Mouse (Mus musculus) intestine, embryonic 14.5 days (tissue): ENCODE results near the gene Catip. TPM values are rescaled to one million over a fixed set of nuclear protein-coding genes. Genes with fewer than 3 reads are reported as not detected.

ENCODE experiments used
- ATAC-seq: fragments of 200-750 bp; cut with Nextera tagmentation; replicated peaks from 2 replicates; pipeline ENCODE4 v1.8.0; 2017; ENCODE audit warnings: low read depth, moderate number of reproducible peaks, moderate TSS enrichment, moderate library complexity; ENCODE audit not compliant: low FRiP score, low TSS enrichment
- DNase-seq: peaks from one replicate; pipeline ENCODE4 v3.0.0-alpha.2; 2018; ENCODE audit warnings: low spot score
- H3K27ac ChIP-seq: fragments of 300-500 bp; sonication (generic); 2 replicates; pipeline ENCODE4 v1.5.1; 2014; ENCODE audit warnings: low read depth, mild to moderate bottlenecking, control low read depth
- H3K27me3 ChIP-seq: fragments of 300-500 bp; sonication (generic); replicated peaks from 2 replicates; pipeline ENCODE4 v1.6.1; 2014; ENCODE audit warnings: low read length, control low read depth; ENCODE audit not compliant: control insufficient read depth, insufficient read depth
- H3K36me3 ChIP-seq: fragments of 300-500 bp; sonication (generic); 2 replicates; pipeline ENCODE4 v1.6.1; 2014; ENCODE audit warnings: low read length, control low read depth; ENCODE audit not compliant: control insufficient read depth, insufficient read depth
- H3K4me1 ChIP-seq: fragments of 300-500 bp; sonication (generic); replicated peaks from 2 replicates; pipeline ENCODE4 v1.6.1; 2014; ENCODE audit warnings: low read length, control low read depth, mixed read lengths; ENCODE audit not compliant: control insufficient read depth, insufficient read depth
- H3K4me2 ChIP-seq: fragments of 300-500 bp; sonication (generic); 2 replicates; pipeline ENCODE4 v1.6.1; 2014; ENCODE audit warnings: low read length
- H3K4me3 ChIP-seq: fragments of 300-500 bp; sonication (generic); 2 replicates; pipeline ENCODE4 v1.5.1; 2014; ENCODE audit warnings: low read depth, low read length, control low read depth, mixed read lengths
- H3K9ac ChIP-seq: fragments of 300-500 bp; sonication (generic); 2 replicates; pipeline ENCODE4 v1.6.1; 2014; ENCODE audit warnings: mild to moderate bottlenecking, low read length
- H3K9me3 ChIP-seq: fragments of 300-500 bp; sonication (generic); 2 replicates; pipeline ENCODE4 v1.6.1; 2016; ENCODE audit warnings: low read length, control low read depth; ENCODE audit not compliant: control insufficient read depth
- WGBS: fragments of 180-500 bp; shearing (Covaris S2); extraction: QIAGEN DNeasy Blood & Tissue Kit; methylation state at CpG from one replicate; pipeline ENCODE4 v1.1.7; 2014; 5-methylcytosine and 5-hydroxymethylcytosine counted together
- polyA plus RNA-seq: library from polyadenylated mRNA; unstranded; fragments of >200 nt; fragmentation: Nextera tagmentation; extraction: Ambion mirVana; gene quantifications from 2 replicates; pipeline ENCODE4 v1.2.1, GENCODE M21; 2014

Catip gene
- polyA plus RNA-seq, 1 experiment from 2014 or later = 0.60 TPM

- ATAC-seq (no peak), DNase-seq (no peak)
- no peaks in the 10 kb centered on the region for H3K27me3 ChIP-seq
- H3K36me3 ChIP-seq = no peaks in the 10 kb centered on the region
- H3K4me1 ChIP-seq = peaks cover 13% of the 10 kb centered on the region
- H3K9me3 ChIP-seq = no peaks in the 10 kb centered on the region
- H3K4me3 ChIP-seq = no peak overlapping the region
- H3K27ac ChIP-seq = no peak overlapping the region
- H3K4me2 ChIP-seq = no peak overlapping the region
- no peak overlapping the region for H3K9ac ChIP-seq
- 75% methylated on average over 4 of the region's 4 CpGs for WGBS
Observed at GRCm38 (mm10) chr1:74331046-74331681, 30.7 kb upstream of the Catip start.

DNA sequence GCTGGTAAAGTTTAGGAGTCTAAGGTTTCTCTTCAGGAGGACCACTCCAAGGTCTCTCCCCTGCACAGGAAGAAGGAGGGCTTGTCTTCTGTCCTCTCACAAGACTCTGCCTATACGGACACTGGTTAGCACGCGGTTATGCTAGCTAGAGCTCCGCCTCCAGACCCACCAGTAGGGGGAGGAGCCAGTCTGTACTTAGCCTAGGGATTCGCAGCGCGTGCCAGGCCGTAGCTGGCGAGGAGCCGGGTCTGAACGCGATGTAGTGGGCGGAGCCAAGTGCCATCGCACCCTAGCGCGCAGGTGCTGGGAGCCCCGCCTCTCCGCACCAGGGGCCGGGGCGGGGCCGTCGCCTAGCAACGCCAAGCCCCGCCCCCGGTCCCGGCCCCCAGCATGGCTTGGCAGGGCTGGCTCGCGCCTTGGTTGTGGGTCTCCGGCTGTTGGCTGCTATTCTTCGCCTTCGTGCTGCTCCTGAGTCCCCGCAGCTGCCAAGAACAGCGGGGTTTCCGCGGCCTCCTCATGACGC is 29.6 kb upstream of the Catip start:
- DNase-seq (peak; percentile 97), ATAC-seq (peak; percentile 95)
- H3K4me3 ChIP-seq = peak overlapping the region; percentile 49
- 0% methylated on average over 36 of the region's 36 CpGs for WGBS
- peak overlapping the region; percentile 57 for H3K4me2 ChIP-seq
- peak overlapping the region; percentile 51; the same call in 1 of the 2 replicates for H3K27ac ChIP-seq
- H3K9me3 ChIP-seq = no peaks in the 10 kb centered on the region
- H3K9ac ChIP-seq = peak overlapping the region; percentile 40
- H3K4me1 ChIP-seq = peaks cover 13% of the 10 kb centered on the region
- no peaks in the 10 kb centered on the region for H3K36me3 ChIP-seq
- H3K27me3 ChIP-seq = no peaks in the 10 kb centered on the region

GRCm38 (mm10) chr1:74332930-74333329 is 29.0 kb upstream of the Catip start:
- peaks cover 13% of the 10 kb centered on the region for H3K4me1 ChIP-seq
- no peak for ATAC-seq
- 2% methylated on average over 9 of the region's 9 CpGs for WGBS

DNA sequence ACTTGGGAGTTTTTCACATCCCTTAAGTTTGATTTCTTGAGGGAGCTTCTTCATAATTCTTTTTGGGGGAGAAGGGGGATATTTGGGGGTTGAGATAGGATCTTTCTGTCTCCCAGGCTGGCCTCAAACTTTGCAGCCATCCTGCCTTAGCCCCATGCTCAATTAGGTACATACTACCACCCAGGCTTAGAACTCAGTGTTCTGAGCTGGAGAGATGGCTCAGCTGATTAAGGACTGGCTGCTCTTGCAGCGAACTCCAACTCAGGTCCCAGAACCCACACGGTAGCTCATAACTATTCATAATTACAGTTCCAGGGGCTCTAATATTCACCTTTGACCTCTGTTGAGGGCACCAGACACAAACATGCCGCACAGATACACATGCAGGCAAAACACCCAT is 27.3 kb upstream of the Catip start:
- Histone ChIP-seq H3K4me3 (no peak overlapping the region), H3K36me3 (no peaks in the 10 kb centered on the region), H3K27me3 (no peaks in the 10 kb centered on the region), H3K4me1 (peaks cover 13% of the 10 kb centered on the region), H3K9me3 (no peaks in the 10 kb centered on the region), H3K27ac (no peak overlapping the region), H3K4me2 (no peak overlapping the region), H3K9ac (no peak overlapping the region)
- no peak for ATAC-seq
- DNase-seq = no peak
- WGBS = 73% methylated on average over 3 of the region's 3 CpGs

More at GRCm38 (mm10) chr1:74332930-74333329, 29.0 kb upstream of the Catip start:
- Histone ChIP-seq H3K9ac (peak overlapping the region; percentile 40), H3K4me3 (peak overlapping the region; percentile 49), H3K9me3 (no peaks in the 10 kb centered on the region), H3K36me3 (no peaks in the 10 kb centered on the region), H3K27me3 (no peaks in the 10 kb centered on the region), H3K27ac (peak overlapping the region; percentile 51; the same call in 1 of the 2 replicates), H3K4me2 (peak overlapping the region; percentile 57)
- peak; percentile 59 for DNase-seq

GRCm38 (mm10) chr1:74335033-74335432 is 26.9 kb upstream of the Catip start:
- H3K4me3 ChIP-seq = no peak overlapping the region
- no peak for DNase-seq
- H3K36me3 ChIP-seq = no peaks in the 10 kb centered on the region
- no peak for ATAC-seq
- 53% methylated on average over 4 of the region's 4 CpGs for WGBS
- H3K4me2 ChIP-seq = no peak overlapping the region
- H3K27ac ChIP-seq = no peak overlapping the region
- H3K9ac ChIP-seq = no peak overlapping the region
- no peaks in the 10 kb centered on the region for H3K27me3 ChIP-seq
- H3K9me3 ChIP-seq = no peaks in the 10 kb centered on the region
- peaks cover 13% of the 10 kb centered on the region for H3K4me1 ChIP-seq

DNA sequence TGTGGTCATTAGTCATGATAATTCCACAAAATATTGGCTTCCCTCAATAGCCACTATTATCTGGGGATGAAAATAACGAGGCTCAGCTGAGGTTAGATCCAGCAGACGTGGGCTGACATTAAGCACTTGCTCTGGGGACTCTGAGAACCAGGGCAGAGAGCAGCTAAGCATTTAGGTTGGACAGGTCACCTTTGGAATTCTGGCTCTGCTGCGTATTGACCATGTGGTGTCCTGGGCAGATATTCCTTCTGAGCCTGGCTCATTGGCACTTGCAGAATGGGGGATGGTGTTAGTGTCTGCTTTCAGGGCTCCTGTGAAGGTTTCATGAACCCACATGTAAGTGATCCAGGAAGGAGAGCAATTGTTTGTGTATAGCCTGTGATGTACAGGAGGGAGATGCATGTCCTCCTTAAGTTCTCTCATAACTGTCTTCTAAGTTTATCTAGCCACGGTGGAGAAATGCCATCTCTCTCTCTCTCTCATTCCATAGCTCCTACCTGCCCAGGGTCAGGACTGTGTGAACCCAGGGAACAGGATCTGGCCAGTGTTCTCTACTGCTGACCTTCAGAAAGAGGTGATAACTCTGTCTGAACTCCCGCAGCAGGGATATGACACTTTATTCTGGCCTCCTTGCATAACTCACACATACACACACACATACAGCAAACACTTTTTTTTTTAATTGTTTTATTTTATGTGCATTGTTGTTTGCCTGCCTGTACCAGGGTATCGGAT is 26.3 kb upstream of the Catip start:
- Histone ChIP-seq H3K4me3 (no peak overlapping the region), H3K9ac (no peak overlapping the region), H3K4me1 (peaks cover 13% of the 10 kb centered on the region), H3K4me2 (no peak overlapping the region), H3K27ac (no peak overlapping the region), H3K27me3 (no peaks in the 10 kb centered on the region), H3K36me3 (no peaks in the 10 kb centered on the region), H3K9me3 (no peaks in the 10 kb centered on the region)
- DNase-seq (no peak), ATAC-seq (no peak)
- WGBS = 74% methylated on average over 6 of the region's 6 CpGs

GRCm38 (mm10) chr1:74337241-74337771 is 24.6 kb upstream of the Catip start:
- Histone ChIP-seq H3K9me3 (no peaks in the 10 kb centered on the region), H3K4me2 (no peak overlapping the region), H3K4me1 (peaks cover 8% of the 10 kb centered on the region), H3K36me3 (no peaks in the 10 kb centered on the region), H3K27me3 (no peaks in the 10 kb centered on the region), H3K4me3 (no peak overlapping the region), H3K9ac (no peak overlapping the region), H3K27ac (no peak overlapping the region)
- ATAC-seq (no peak), DNase-seq (no peak)
- 79% methylated on average over 3 of the region's 3 CpGs for WGBS

GRCm38 (mm10) chr1:74338013-74338412 is 23.9 kb upstream of the Catip start:
- Histone ChIP-seq H3K9me3 (no peaks in the 10 kb centered on the region), H3K4me3 (no peak overlapping the region), H3K9ac (no peak overlapping the region), H3K36me3 (no peaks in the 10 kb centered on the region), H3K27ac (no peak overlapping the region), H3K4me1 (peaks cover 7% of the 10 kb centered on the region), H3K27me3 (no peaks in the 10 kb centered on the region), H3K4me2 (no peak overlapping the region)
- WGBS = 68% methylated on average over 3 of the region's 5 CpGs
- DNase-seq = no peak
- ATAC-seq = no peak
